Mouse (Mus musculus): ENCODE measurements around the gene 1700007K13Rik. TPM values are rescaled to one million over a fixed set of nuclear protein-coding genes. Genes with fewer than 3 reads are reported as not detected.
"Not testable (repeated sequence)": the region's sequence is repeated elsewhere in the genome, so short reads cannot be mapped to it uniquely, and the experiment has no call there.

Gene 1700007K13Rik
- 0.29 TPM in 1 of 2 replicates, not detected in the other for polyA plus RNA-seq (2014; fragmentation: Nextera tagmentation; extraction: Ambion mirVana)

- H3K9ac ChIP-seq (ENCODE audit: low read depth, low read length) = no peak within 1 kb of the TSS
Observed at GRCm38 (mm10) chr2:28465836-28466518, at the start of gene 1700007K13Rik. Gene 1700007K13Rik (minus strand): TSS chr2:28466332.

GRCm38 (mm10) chr2:28514489-28514888 is 48.4 kb upstream of the 1700007K13Rik start:
- Histone ChIP-seq H3K27me3 (replicated peaks; ENCODE audit: control insufficient read depth, insufficient read depth, low read length) (peaks cover 20% of the 10 kb centered on the region), H3K4me2 (peak overlapping the region; percentile 94), H3K27ac (ENCODE audit: low read depth, low read length) (no peak overlapping the region), H3K9me3 (ENCODE audit: control insufficient read depth, low read length) (no peaks in the 10 kb centered on the region), H3K36me3 (ENCODE audit: control insufficient read depth, insufficient read depth, low read length) (no peaks in the 10 kb centered on the region), H3K4me1 (replicated peaks; ENCODE audit: control insufficient read depth, insufficient read depth, low read length) (peaks cover 7% of the 10 kb centered on the region; the same call in 1 of the 2 replicates), H3K4me3 (ENCODE audit: low read depth, low read length) (no peak overlapping the region), H3K9ac (ENCODE audit: low read depth, low read length) (no peak overlapping the region)
- DNase-seq (ENCODE audit: low spot score) = peak; percentile 75
- WGBS = 15% methylated on average over 5 of the region's 5 CpGs
- no peak for ATAC-seq (replicated peaks; ENCODE audit: low FRiP score)

More at GRCm38 (mm10) chr2:28465836-28466518, at the start of gene 1700007K13Rik:
- Histone ChIP-seq H3K36me3 (ENCODE audit: control insufficient read depth, insufficient read depth, low read length) (peaks cover 21% of the 10 kb centered on the region), H3K27me3 (replicated peaks; ENCODE audit: control insufficient read depth, insufficient read depth, low read length) (peaks cover 13% of the 10 kb centered on the region), H3K27ac (ENCODE audit: low read depth, low read length) (no peak within 1 kb of the TSS), H3K4me3 (ENCODE audit: low read depth, low read length) (peak within 1 kb of the TSS; percentile 22), H3K4me1 (replicated peaks; ENCODE audit: control insufficient read depth, insufficient read depth, low read length) (peaks cover 14% of the 10 kb centered on the region), H3K4me2 (peak within 1 kb of the TSS; percentile 61), H3K9me3 (ENCODE audit: control insufficient read depth, low read length) (no peaks in the 10 kb centered on the region)
- ATAC-seq (replicated peaks; ENCODE audit: low FRiP score) = 0 out of 2 replicates have a peak, but pooled peaks have one; percentile 33
- 6% methylated on average over 25 of the region's 25 CpGs for WGBS
- DNase-seq (ENCODE audit: low spot score) = peak; percentile 68

GRCm38 (mm10) chr2:28513431-28514370 is 47.6 kb upstream of the 1700007K13Rik start:
- DNase-seq (ENCODE audit: low spot score) (no peak), ATAC-seq (replicated peaks; ENCODE audit: low FRiP score) (peak; percentile 34; the same call in 1 of the 2 replicates)
- H3K4me1 ChIP-seq (replicated peaks; ENCODE audit: control insufficient read depth, insufficient read depth, low read length) = peaks cover 7% of the 10 kb centered on the region; the same call in 1 of the 2 replicates
- H3K4me2 ChIP-seq = peak overlapping the region; percentile 94
- WGBS = 6% methylated on average over 47 of the region's 47 CpGs
- H3K36me3 ChIP-seq (ENCODE audit: control insufficient read depth, insufficient read depth, low read length) = no peaks in the 10 kb centered on the region
- H3K9me3 ChIP-seq (ENCODE audit: control insufficient read depth, low read length) = no peaks in the 10 kb centered on the region
- peak overlapping the region; percentile 62 for H3K4me3 ChIP-seq (ENCODE audit: low read depth, low read length)
- no peak overlapping the region for H3K27ac ChIP-seq (ENCODE audit: low read depth, low read length)
- peaks cover 20% of the 10 kb centered on the region for H3K27me3 ChIP-seq (replicated peaks; ENCODE audit: control insufficient read depth, insufficient read depth, low read length)
- H3K9ac ChIP-seq (ENCODE audit: low read depth, low read length) = peak overlapping the region; percentile 57

- DNase-seq (ENCODE audit: low spot score) (peak; percentile 48), ATAC-seq (replicated peaks; ENCODE audit: low FRiP score) (peak; percentile 66; the same call in 1 of the 2 replicates)
- peak within 1 kb of the TSS; percentile 57 for H3K9ac ChIP-seq (ENCODE audit: low read depth, low read length)
- peaks cover 7% of the 10 kb centered on the region; the same call in 1 of the 2 replicates for H3K4me1 ChIP-seq (replicated peaks; ENCODE audit: control insufficient read depth, insufficient read depth, low read length)
- peaks cover 20% of the 10 kb centered on the region for H3K27me3 ChIP-seq (replicated peaks; ENCODE audit: control insufficient read depth, insufficient read depth, low read length)
- no peaks in the 10 kb centered on the region for H3K36me3 ChIP-seq (ENCODE audit: control insufficient read depth, insufficient read depth, low read length)
- H3K27ac ChIP-seq (ENCODE audit: low read depth, low read length) = no peak within 1 kb of the TSS
- H3K9me3 ChIP-seq (ENCODE audit: control insufficient read depth, low read length) = no peaks in the 10 kb centered on the region
- H3K4me3 ChIP-seq (ENCODE audit: low read depth, low read length) = peak within 1 kb of the TSS; percentile 62
- under 1% methylated on average over 57 of the region's 71 CpGs for WGBS
- H3K4me2 ChIP-seq = peak within 1 kb of the TSS; percentile 94
Observed at GRCm38 (mm10) chr2:28512798-28513401, 46.8 kb upstream of the 1700007K13Rik start, which contains the start of gene Ralgds. Gene Ralgds (plus strand): TSS chr2:28513125.

- not testable (repeated sequence) for H3K9ac ChIP-seq (ENCODE audit: low read depth, low read length); H3K4me1 ChIP-seq (replicated peaks; ENCODE audit: control insufficient read depth, insufficient read depth, low read length); H3K27ac ChIP-seq (ENCODE audit: low read depth, low read length); H3K4me3 ChIP-seq (ENCODE audit: low read depth, low read length); H3K9me3 ChIP-seq (ENCODE audit: control insufficient read depth, low read length); H3K36me3 ChIP-seq (ENCODE audit: control insufficient read depth, insufficient read depth, low read length); H3K4me2 ChIP-seq; ATAC-seq (replicated peaks; ENCODE audit: low FRiP score); DNase-seq (ENCODE audit: low spot score)
- peaks cover 20% of the 10 kb centered on the region for H3K27me3 ChIP-seq (replicated peaks; ENCODE audit: control insufficient read depth, insufficient read depth, low read length)
- WGBS = 39% methylated on average over 5 of the region's 5 CpGs
Observed at GRCm38 (mm10) chr2:28511600-28511999, 45.5 kb upstream of the 1700007K13Rik start.

- H3K4me3 ChIP-seq (ENCODE audit: low read depth, low read length) = no peak overlapping the region
- no peak overlapping the region for H3K27ac ChIP-seq (ENCODE audit: low read depth, low read length)
- H3K27me3 ChIP-seq (replicated peaks; ENCODE audit: control insufficient read depth, insufficient read depth, low read length) = peaks cover 3% of the 10 kb centered on the region
- H3K4me2 ChIP-seq = no peak overlapping the region
- H3K9me3 ChIP-seq (ENCODE audit: control insufficient read depth, low read length) = no peaks in the 10 kb centered on the region
- H3K36me3 ChIP-seq (ENCODE audit: control insufficient read depth, insufficient read depth, low read length) = no peaks in the 10 kb centered on the region
- WGBS = 81% methylated on average over 6 of the region's 6 CpGs
- H3K4me1 ChIP-seq (replicated peaks; ENCODE audit: control insufficient read depth, insufficient read depth, low read length) = no peaks in the 10 kb centered on the region
- H3K9ac ChIP-seq (ENCODE audit: low read depth, low read length) = no peak overlapping the region
- ATAC-seq (replicated peaks; ENCODE audit: low FRiP score) (no peak), DNase-seq (ENCODE audit: low spot score) (no peak)
Observed at GRCm38 (mm10) chr2:28506291-28506690, 40.2 kb upstream of the 1700007K13Rik start.

- H3K27me3 ChIP-seq (replicated peaks; ENCODE audit: control insufficient read depth, insufficient read depth, low read length) = peaks cover 3% of the 10 kb centered on the region; the same call in 1 of the 2 replicates
- no peaks in the 10 kb centered on the region for H3K9me3 ChIP-seq (ENCODE audit: control insufficient read depth, low read length)
- ATAC-seq (replicated peaks; ENCODE audit: low FRiP score) (no peak), DNase-seq (ENCODE audit: low spot score) (no peak)
- no peak within 1 kb of the TSS for H3K9ac ChIP-seq (ENCODE audit: low read depth, low read length)
- no peak within 1 kb of the TSS for H3K4me3 ChIP-seq (ENCODE audit: low read depth, low read length)
- no peak within 1 kb of the TSS for H3K4me2 ChIP-seq
- no peak within 1 kb of the TSS for H3K27ac ChIP-seq (ENCODE audit: low read depth, low read length)
- H3K36me3 ChIP-seq (ENCODE audit: control insufficient read depth, insufficient read depth, low read length) = no peaks in the 10 kb centered on the region
- 62% methylated on average over 3 of the region's 3 CpGs for WGBS
- H3K4me1 ChIP-seq (replicated peaks; ENCODE audit: control insufficient read depth, insufficient read depth, low read length) = no peaks in the 10 kb centered on the region
Observed at GRCm38 (mm10) chr2:28505795-28506194, 39.7 kb upstream of the 1700007K13Rik start, which contains the start of gene Gm10134. Gene Gm10134 (plus strand): TSS chr2:28506095.

- Histone ChIP-seq H3K9ac (ENCODE audit: low read depth, low read length) (no peak overlapping the region), H3K4me2 (no peak overlapping the region), H3K36me3 (ENCODE audit: control insufficient read depth, insufficient read depth, low read length) (no peaks in the 10 kb centered on the region), H3K4me1 (replicated peaks; ENCODE audit: control insufficient read depth, insufficient read depth, low read length) (no peaks in the 10 kb centered on the region), H3K27ac (ENCODE audit: low read depth, low read length) (no peak overlapping the region), H3K4me3 (ENCODE audit: low read depth, low read length) (no peak overlapping the region), H3K9me3 (ENCODE audit: control insufficient read depth, low read length) (no peaks in the 10 kb centered on the region), H3K27me3 (replicated peaks; ENCODE audit: control insufficient read depth, insufficient read depth, low read length) (no peaks in the 10 kb centered on the region)
- WGBS = 83% methylated on average over 13 of the region's 13 CpGs
- no peak for DNase-seq (ENCODE audit: low spot score)
- ATAC-seq (replicated peaks; ENCODE audit: low FRiP score) = no peak
Observed at GRCm38 (mm10) chr2:28504676-28505075, 38.5 kb upstream of the 1700007K13Rik start.

Data from liver, embryonic 11.5 days (tissue).